Comparison of ENCODE assay signal across 23 mouse cellular contexts in the genomic region with DNA sequence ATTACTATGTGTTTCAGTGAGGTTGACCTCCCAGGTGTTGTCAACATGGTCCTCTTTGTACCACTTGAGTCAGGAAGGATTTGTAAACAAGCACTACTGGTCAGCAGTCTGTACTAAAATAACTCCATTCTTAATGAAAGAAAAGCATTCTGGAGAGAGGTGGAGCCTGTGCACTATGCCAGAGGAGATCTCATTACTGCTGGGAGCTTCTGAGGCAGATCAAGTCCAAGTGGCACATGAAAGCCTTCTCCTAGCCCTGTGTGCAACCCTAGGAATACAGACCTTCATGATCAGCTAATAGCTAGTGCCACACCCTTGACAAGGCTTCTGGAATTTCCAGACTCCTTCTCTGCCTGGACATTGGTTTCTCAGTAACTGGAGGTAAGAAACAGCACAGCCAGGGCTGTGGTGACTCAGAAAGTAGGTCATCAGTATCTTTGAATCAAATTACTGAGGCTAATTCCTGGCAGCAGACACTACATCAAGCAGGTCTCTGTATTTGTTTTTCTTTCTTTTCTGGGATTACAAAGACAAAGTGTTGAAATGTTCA.
"Had no signal": no experiment of that assay in that cellular context is flagged by ENCODE, and none has a peak within 500 bp of the region (broad histone marks: within the 10 kb centered on the region; RNA-seq: fewer than 3 reads in every experiment).

No protein-coding gene starts in this region.

- H3K4me1 ChIP-seq: kidney, embryonic 15.5 days; limb, embryonic 12.5 days; limb, embryonic 15.5 days; neural tube, embryonic 12.5 days; neural tube, embryonic 15.5 days had no signal

- ATAC-seq: liver, postnatal 0 days had no signal

- H3K27me3 ChIP-seq: kidney, embryonic 15.5 days; limb, embryonic 12.5 days; limb, embryonic 15.5 days; neural tube, embryonic 12.5 days; neural tube, embryonic 15.5 days had no signal

- H3K9me3 ChIP-seq: kidney, embryonic 15.5 days; limb, embryonic 15.5 days; neural tube, embryonic 12.5 days; neural tube, embryonic 15.5 days had no signal

- H3K27ac ChIP-seq: kidney, embryonic 15.5 days; left cerebral cortex, adult 2 months; limb, embryonic 12.5 days; limb, embryonic 15.5 days; liver, embryonic 14.5 days; neural tube, embryonic 12.5 days; neural tube, embryonic 15.5 days; stomach, postnatal 0 days had no signal

- H3K9ac ChIP-seq: kidney, embryonic 15.5 days; limb, embryonic 12.5 days; limb, embryonic 15.5 days; liver, embryonic 14.5 days; liver, postnatal 0 days; lung, embryonic 14.5 days; neural tube, embryonic 12.5 days; neural tube, embryonic 15.5 days had no signal

- H3K4me3 ChIP-seq: kidney, embryonic 15.5 days; left cerebral cortex, adult 2 months; limb, embryonic 12.5 days; limb, embryonic 15.5 days; neural tube, embryonic 12.5 days; neural tube, embryonic 15.5 days had no signal

- H3K4me2 ChIP-seq: kidney, embryonic 15.5 days; limb, embryonic 12.5 days; limb, embryonic 15.5 days; liver, embryonic 11.5 days; lung, embryonic 14.5 days; midbrain, embryonic 11.5 days; neural tube, embryonic 12.5 days; neural tube, embryonic 15.5 days had no signal

- H3K36me3 ChIP-seq: kidney, embryonic 15.5 days; limb, embryonic 12.5 days; limb, embryonic 15.5 days; neural tube, embryonic 12.5 days; neural tube, embryonic 15.5 days had no signal

- DNase-seq: kidney, adult 8-10 months; kidney, postnatal 10 days; kidney, postnatal 4 days; layer of hippocampus, postnatal 36 days; left cerebral cortex, postnatal 4 days; liver, postnatal 0 days; lung, embryonic 14.5 days; lung, postnatal 10 days; lung, postnatal 36 days; midbrain, embryonic 14.5 days; thymus, adult 2 months; thymus, postnatal 14 days; thymus, postnatal 4 days had no signal
